Mouse (Mus musculus) gonadal fat pad, adult 2 months (tissue): Measurements from ENCODE around the gene Znhit2. TPM values are rescaled to one million over a fixed set of nuclear protein-coding genes. Genes with fewer than 3 reads are reported as not detected.
"Not testable (repeated sequence)": the region's sequence is repeated elsewhere in the genome, so short reads cannot be mapped to it uniquely, and the experiment has no call there.

ENCODE experiments used
- DNase-seq: peaks from one replicate; pipeline ENCODE4 v3.0.0-alpha.2; 2012; ENCODE audit warnings: low read depth
- polyA plus RNA-seq: library from polyadenylated mRNA; depleted of rRNA; stranded (reverse); fragments of >200 nt; gene quantifications from 2 replicates; pipeline ENCODE4 v1.2.3, GENCODE M21; 2012; rRNA removed

The Znhit2 gene
- polyA plus RNA-seq = 60.6 and 60.9 TPM in 2 replicates

DNA sequence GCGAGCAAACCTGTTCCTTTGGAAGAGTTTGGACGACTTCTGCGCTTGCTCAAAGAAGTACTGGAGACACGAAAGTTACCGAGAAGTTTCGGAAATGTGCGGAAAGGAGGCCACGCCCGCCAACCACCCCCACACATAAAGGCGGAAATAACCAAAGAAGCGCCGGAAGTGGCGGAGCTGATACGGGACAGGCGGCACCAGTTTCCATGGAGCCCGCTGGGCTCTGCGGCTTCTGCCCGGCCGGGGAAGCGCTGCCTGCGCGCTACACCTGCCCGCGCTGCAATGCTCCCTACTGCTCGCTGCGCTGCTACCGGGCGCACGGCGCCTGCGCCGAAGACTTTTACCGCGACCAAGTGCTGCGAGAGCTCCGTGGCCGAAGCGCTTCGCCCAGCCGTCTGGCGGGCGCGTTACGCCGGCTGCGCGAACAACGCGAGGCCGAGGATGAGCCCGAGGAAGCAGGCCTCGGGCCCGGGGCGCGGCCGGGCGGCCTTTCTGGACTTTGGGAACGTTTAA is at the start of gene Znhit2:
TSS of gene Znhit2 (plus strand) at position 172 of the 513 bp plus-strand sequence.
- no peak for DNase-seq

GRCm38 (mm10) chr19:6013691-6014090 is 47.3 kb upstream of the Znhit2 start:
- no peak for DNase-seq

DNA sequence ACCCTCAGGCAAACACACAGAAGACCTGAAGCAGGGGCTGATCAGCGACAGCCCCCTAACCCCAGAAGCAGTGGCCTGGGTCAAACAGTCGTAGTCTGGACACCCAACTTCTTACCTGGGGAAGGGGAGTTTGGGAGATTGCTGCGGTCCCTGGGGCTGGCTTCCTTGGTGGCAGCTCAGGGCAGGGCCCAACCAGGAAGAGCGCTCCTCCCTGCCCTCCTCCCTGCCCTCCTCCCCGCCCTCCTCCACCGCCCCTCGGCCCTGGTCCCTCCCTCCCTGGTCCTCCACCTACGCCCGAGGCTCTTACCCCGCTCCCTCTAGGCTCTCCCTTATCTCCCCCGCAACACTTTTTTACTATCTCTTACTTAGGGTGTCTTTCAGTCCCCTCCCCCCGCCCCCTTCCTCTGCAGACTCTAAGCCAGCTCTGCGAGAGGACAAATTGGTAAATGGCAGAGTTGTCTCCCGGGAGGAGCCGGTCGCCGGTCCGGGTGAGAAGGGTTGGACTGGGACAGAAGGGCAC is 45.9 kb upstream of the Znhit2 start:
- no peak for DNase-seq

DNA sequence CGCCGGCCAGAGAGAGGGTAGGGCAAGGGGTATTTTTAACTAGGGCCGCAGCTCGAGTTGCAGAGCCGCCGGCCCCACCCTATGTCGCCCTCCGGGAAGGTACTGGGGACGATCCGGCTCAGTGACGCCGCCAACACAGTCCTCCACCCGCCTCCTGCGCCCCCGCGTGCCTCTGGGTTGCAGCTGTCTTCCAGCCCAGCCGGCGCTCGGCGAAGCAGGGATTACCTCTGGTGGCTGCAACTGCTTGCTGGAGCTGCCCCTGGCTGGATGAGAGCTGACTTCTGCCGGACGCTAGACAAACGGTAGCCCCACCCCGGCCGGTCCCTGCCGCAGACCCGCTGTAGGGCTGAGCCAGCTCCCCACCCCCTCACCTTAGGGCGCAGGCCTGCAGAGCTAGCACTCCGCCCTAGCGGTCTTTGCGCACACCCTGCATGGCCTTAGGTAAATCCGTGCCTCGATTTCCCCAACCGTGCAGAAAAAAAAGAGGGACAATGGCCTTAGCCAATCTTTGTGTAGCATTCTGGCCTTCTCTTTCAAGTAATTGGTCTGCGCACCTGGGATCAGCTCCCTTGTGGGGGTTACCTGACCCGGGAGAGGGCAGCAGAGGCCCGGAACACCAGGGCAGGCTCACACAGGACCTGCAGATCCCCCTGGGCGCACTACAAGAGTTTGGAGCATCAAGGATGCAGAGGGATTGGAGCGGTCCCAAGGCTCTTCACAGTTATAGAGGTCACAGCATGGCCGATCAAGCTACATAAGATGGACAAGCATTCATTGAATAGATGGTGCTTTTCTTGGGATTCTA is 45.3 kb upstream of the Znhit2 start, which contains the start of gene Capn1:
TSS of gene Capn1 (minus strand) at position 387 of the 805 bp plus-strand sequence.
- no peak for DNase-seq

GRCm38 (mm10) chr19:6016532-6016931 is 44.5 kb upstream of the Znhit2 start:
- no peak for DNase-seq

- DNase-seq = no peak
Measured at GRCm38 (mm10) chr19:6018142-6019089, 42.6 kb upstream of the Znhit2 start.

GRCm38 (mm10) chr19:6020276-6020675 is 40.7 kb upstream of the Znhit2 start:
- no peak for DNase-seq

- no peak for DNase-seq
Measured at GRCm38 (mm10) chr19:6023059-6023458, 37.9 kb upstream of the Znhit2 start.

GRCm38 (mm10) chr19:6023930-6024329 is 37.1 kb upstream of the Znhit2 start:
- DNase-seq = no peak

- no peak for DNase-seq
Measured at GRCm38 (mm10) chr19:6028991-6029390, 32.0 kb upstream of the Znhit2 start.

DNA sequence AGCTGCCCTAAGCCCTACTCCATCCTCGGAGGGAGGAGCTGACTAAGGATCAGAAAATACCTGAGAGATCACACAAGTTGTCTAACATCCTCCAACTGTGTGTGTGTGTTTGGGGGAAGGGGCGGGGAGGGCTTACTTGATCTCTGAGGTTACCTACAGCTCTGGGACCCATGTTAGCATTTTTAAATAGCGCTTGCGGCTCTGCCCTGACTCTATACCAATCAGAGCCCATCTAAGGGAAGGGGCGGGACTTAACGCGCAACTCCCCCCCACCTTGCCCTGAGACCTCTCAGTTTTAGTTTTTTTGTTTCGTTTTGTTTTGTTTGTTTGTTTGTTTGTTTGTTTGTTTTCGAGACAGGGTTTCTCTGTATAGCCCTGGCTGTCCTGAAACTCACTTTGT is 31.6 kb upstream of the Znhit2 start:
- DNase-seq = no peak

DNA sequence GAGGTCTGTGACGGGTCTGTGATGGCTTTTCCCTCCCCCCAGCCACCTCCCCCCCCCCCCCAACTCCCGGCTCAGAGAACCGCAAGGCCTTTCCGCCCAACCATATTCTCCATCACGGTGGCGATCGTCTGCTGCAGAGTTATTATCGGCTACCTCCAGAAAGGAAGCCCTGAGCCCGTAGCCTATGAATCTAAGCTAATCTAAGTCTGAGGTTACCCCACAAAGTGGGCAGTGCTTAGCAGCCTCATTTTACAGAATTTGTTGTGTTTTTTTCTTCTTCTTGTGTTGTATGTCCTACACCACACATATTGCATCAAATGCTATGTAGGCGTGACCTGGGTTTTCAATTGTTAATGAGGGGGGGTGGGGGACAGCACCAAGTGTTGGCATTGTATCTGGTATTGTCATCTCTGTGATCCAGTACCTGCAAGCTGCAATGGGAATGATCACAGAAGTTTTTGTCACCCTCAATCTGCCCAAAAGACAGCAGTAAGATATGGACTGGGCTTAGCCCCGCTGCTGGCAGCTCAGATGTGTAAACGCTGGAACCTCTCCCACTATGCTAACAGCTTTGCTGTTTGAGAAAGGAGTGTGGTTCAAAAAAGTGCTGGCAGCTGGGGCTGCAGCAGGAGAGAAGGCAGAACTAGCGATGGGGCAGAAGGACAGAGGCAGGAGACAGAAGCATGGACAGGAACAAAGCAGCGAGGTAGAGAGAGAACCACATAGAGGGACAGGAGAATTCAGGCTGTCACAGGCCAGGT is 30.3 kb upstream of the Znhit2 start:
- no peak for DNase-seq

- DNase-seq = no peak
Measured at GRCm38 (mm10) chr19:6035966-6036585, 24.9 kb upstream of the Znhit2 start.

DNA sequence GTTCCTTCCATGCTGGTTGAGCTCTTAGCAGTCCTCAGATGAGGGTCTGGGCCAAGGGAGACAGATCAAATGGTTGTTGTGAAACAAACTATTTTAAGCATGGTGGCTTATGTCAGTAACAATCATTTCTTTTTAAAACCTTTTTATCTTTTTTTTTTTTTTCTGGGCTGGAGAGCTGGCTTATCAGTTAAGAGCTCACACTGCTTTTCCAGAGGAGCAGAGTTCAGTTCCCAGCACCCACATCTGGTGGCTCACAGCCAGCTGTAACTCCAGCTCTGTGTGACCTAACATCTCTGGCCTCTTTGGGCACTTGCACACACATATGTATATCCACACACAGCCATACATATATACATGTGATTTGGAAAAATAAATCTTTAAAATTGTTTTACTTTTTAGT is 23.3 kb upstream of the Znhit2 start:
- no peak for DNase-seq

DNA sequence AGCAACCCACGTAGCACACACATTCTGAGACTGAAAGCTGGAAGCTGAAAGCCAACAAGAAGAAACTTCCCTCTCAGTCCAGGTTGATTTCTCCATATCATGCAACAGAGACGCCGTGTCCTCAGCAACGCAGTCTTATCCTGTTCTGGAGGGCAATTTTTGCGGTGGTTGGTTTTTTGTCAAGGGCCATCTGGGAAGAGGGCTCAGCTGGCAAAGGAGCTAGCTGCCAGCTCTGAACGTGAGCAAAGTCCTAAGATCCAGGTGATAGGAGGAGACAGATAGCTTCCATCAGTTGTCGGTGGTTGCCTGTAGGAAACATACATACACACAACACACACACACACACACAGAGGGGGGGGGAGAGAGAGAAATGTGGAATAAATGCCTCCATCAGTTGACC is 22.7 kb upstream of the Znhit2 start:
- DNase-seq = no peak

GRCm38 (mm10) chr19:6040002-6040401 is 21.0 kb upstream of the Znhit2 start:
- no peak for DNase-seq

- DNase-seq = no peak
Measured at GRCm38 (mm10) chr19:6042293-6042692, 18.7 kb upstream of the Znhit2 start.

DNA sequence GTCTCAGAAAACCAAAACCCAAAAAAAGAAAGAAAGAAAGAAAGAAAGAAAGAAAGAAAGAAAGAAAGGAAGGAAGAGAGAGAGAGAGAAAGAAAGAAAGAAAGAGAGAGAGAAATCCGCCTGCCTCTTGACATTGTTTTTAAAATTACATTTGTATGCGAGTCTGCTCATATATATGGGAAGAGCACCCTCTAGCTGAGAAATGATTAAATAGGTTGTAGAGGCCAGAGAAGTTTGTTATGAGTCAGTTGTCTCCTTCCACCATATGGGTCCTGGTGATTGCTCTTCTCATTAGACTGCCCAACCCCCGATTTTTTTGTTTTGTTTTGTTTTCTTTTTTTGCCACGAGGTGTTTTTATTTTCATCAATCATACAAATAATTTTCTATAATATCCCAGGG is 16.9 kb upstream of the Znhit2 start:
- DNase-seq = not testable (repeated sequence)

DNA sequence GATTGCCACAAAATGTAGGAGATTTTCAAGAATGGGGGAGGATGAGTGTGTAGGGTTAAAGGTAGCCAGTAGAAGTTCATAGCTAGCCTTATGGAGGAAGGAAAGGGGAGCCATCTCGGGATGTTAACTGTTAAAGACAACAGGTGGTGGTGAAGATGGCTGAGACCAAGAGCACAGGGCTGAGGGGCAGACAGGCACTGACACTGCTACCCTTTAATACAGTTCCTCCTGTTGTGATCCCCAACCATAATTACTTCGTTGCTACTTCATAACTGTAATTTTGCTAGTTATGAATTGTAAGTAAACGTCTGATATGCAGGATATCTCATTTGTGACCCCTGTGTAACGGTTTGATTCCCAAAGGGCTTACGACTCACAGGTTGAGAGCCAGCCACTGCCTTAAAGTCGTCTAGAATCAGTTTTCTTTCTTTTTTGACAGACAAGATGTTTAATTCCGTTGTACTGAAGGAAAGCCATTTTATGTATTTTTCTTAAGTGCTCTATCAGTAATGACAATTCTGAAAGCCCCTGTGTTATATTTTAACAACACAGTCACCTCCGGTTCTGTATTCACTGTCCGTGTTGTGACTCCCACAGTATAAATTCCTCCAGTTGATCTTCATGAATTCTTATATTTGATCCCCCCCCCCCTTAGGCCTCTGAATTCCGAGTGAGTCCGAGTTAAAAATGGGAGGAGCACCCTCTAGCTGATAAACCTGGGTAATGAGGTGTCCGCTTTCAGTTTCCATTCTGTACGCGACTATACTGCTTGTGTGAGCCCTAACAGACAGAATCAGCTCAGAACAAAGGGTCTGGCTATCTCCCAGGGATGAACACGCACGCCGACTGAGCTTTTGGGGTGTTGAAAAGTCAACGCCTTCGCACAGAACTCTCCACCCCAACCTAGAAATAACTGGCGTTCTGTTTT is 15.4 kb upstream of the Znhit2 start:
- DNase-seq = no peak
